Mouse (Mus musculus): Measurements from ENCODE around the gene Pmepa1. TPM values are rescaled to one million over a fixed set of nuclear protein-coding genes. Genes with fewer than 3 reads are reported as not detected.

The Pmepa1 gene
- polyA plus RNA-seq, 1 experiment from 2014 or later = 1.9 TPM

Other genes with a start within 250 kb of the Pmepa1 start
- 0.85 and 1.1 TPM in 2 replicates for gene Ctcfl, start 157.0 kb downstream of the Pmepa1 start, polyA plus RNA-seq (2016; fragmentation: Nextera tagmentation; extraction: Ambion mirVana)
- not detected in 2 replicates for gene Pck1, start 123.5 kb downstream of the Pmepa1 start, polyA plus RNA-seq (2016; fragmentation: Nextera tagmentation; extraction: Ambion mirVana)
- gene Zbp1, start 57.6 kb downstream of the Pmepa1 start, polyA plus RNA-seq (2016; fragmentation: Nextera tagmentation; extraction: Ambion mirVana) = not detected in 2 replicates
- not detected in 2 replicates for gene 1700021F07Rik, start 246.1 kb upstream of the Pmepa1 start, polyA plus RNA-seq (2016; fragmentation: Nextera tagmentation; extraction: Ambion mirVana)